Mouse (Mus musculus) heart, embryonic 14.5 days (tissue): Measurements from ENCODE around the gene Eif1. TPM values are rescaled to one million over a fixed set of nuclear protein-coding genes. Genes with fewer than 3 reads are reported as not detected.
A peak's percentile ranks its signal among the peaks of the same experiment; 100 is the strongest.
"Not testable (repeated sequence)": the region's sequence is repeated elsewhere in the genome, so short reads cannot be mapped to it uniquely, and the experiment has no call there.

Experiments used
- ATAC-seq: fragments of 200-750 bp; cut with Nextera tagmentation; 2 replicates; pipeline ENCODE4 v1.8.0; 2017; ENCODE audit warnings: low read depth, moderate TSS enrichment; ENCODE audit not compliant: insufficient number of reproducible peaks, insufficient read depth, low FRiP score
- H3K27ac ChIP-seq, 2 experiments: fragments of 200-500 bp in 1 of 2; fragments of 300-500 bp in 1 of 2; sonication (generic) in 1 of 2; replicated peaks in 1 of 2; 2 replicates each; pipeline ENCODE4 v1.5.1; 2012 to 2014; ENCODE audit warnings: low read depth in 2 of 2, low read length in 2 of 2, control low read depth in 1 of 2, mild to moderate bottlenecking in 1 of 2, mixed read lengths in 1 of 2; ENCODE audit not compliant: control insufficient read depth in 1 of 2, insufficient read depth in 1 of 2
- H3K27me3 ChIP-seq: fragments of 300-500 bp; sonication (generic); 2 replicates; pipeline ENCODE4 v1.6.1; 2014; ENCODE audit warnings: mild to moderate bottlenecking, low read length, control low read depth; ENCODE audit not compliant: control insufficient read depth, insufficient read depth
- H3K36me3 ChIP-seq: fragments of 300-500 bp; sonication (generic); 2 replicates; pipeline ENCODE4 v1.6.1; 2014; ENCODE audit warnings: mild to moderate bottlenecking, control low read depth, low read length, mixed read lengths; ENCODE audit not compliant: control insufficient read depth, insufficient read depth
- H3K4me1 ChIP-seq, 2 experiments: fragments of 200-500 bp in 1 of 2; fragments of 300-500 bp in 1 of 2; sonication (generic) in 1 of 2; 2 replicates each; pipeline ENCODE4 v1.6.1; 2012 to 2014; ENCODE audit warnings: low read length in 2 of 2, control low read depth in 1 of 2, mixed read lengths in 1 of 2; ENCODE audit not compliant: control insufficient read depth in 2 of 2, insufficient read depth in 2 of 2
- H3K4me2 ChIP-seq: fragments of 300-500 bp; sonication (generic); 2 replicates; pipeline ENCODE4 v1.6.1; 2014; ENCODE audit warnings: mild to moderate bottlenecking, low read length
- H3K4me3 ChIP-seq, 2 experiments: fragments of 200-500 bp in 1 of 2; fragments of 300-500 bp in 1 of 2; sonication (generic) in 1 of 2; 2 replicates each; pipeline ENCODE4 v1.5.1; 2012 to 2014; ENCODE audit warnings: low read length in 2 of 2, mild to moderate bottlenecking in 2 of 2, control low read depth in 1 of 2, low read depth in 1 of 2, moderate library complexity in 1 of 2; ENCODE audit not compliant: control insufficient read depth in 1 of 2, insufficient read depth in 1 of 2
- H3K9ac ChIP-seq: fragments of 300-500 bp; sonication (generic); 2 replicates; pipeline ENCODE4 v1.6.1; 2014; ENCODE audit warnings: mild to moderate bottlenecking, low read length
- H3K9me3 ChIP-seq: fragments of 300-500 bp; sonication (generic); 2 replicates; pipeline ENCODE4 v1.6.1; 2016; ENCODE audit warnings: low read length, control low read depth; ENCODE audit not compliant: control insufficient read depth
- WGBS: fragments of 180-500 bp; shearing (Covaris S2); extraction: QIAGEN DNeasy Blood & Tissue Kit; methylation state at CpG from one replicate; pipeline ENCODE4 v1.1.7; 2014; 5-methylcytosine and 5-hydroxymethylcytosine counted together
- polyA plus RNA-seq: library from polyadenylated mRNA; unstranded; fragments of >200 nt; fragmentation: Nextera tagmentation; extraction: Ambion mirVana; gene quantifications from 2 replicates; pipeline ENCODE4 v1.2.1, GENCODE M21; 2014

The Eif1 gene
- polyA plus RNA-seq, 1 experiment from 2014 or later: 1,900 TPM

DNA sequence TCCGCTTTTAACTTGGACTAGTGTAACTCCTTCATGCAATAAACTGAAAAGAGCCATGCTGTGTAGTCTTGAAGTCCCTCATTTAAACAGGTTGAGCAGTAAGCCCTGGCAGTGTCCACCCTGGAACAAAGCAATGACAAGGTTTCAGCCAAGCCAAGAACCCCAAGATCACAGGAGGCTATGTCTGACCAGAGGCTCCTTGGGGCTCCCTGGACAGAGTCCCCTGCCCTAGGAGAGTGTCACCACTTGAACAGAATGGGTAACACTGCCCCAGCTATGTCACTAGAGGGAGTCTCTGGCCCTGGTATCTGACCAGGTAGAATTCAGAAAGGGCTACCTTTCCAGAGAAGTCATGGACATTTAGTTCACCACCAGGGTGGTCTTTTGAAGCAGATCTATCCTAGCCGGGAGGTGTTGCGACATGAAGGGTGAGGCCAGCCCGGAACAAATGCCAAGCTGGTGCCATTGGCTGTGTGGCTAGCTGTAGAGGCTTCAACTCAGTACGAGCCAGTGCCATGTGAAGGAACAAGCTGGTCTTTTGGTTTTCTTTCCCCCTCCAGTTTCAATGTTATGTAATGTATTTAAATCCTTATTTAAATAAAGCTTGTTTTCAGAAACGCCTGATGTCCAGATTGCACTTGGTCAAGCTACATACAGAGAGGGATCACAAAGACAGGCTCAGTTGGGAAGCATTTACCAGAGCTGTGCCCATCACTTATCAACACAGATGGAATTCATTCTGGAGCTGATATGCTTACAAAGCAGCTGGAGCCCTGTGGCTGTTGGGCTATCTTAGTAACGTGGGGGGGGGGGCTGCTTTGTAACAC, 2.0 kb downstream of the Eif1 start:
- WGBS: 76% methylated on average over 7 of the region's 7 CpGs
- Histone ChIP-seq H3K9ac (0 out of 2 replicates have a peak overlapping the region, but pooled peaks have one; percentile 11), H3K4me2 (peak overlapping the region; percentile 18; the same call in 1 of the 2 replicates), H3K36me3 (peaks cover 22% of the 10 kb centered on the region)
- H3K4me3 ChIP-seq, H3K9me3 ChIP-seq, H3K27me3 ChIP-seq, H3K27ac ChIP-seq, ATAC-seq, H3K4me1 ChIP-seq: not testable (repeated sequence)

DNA sequence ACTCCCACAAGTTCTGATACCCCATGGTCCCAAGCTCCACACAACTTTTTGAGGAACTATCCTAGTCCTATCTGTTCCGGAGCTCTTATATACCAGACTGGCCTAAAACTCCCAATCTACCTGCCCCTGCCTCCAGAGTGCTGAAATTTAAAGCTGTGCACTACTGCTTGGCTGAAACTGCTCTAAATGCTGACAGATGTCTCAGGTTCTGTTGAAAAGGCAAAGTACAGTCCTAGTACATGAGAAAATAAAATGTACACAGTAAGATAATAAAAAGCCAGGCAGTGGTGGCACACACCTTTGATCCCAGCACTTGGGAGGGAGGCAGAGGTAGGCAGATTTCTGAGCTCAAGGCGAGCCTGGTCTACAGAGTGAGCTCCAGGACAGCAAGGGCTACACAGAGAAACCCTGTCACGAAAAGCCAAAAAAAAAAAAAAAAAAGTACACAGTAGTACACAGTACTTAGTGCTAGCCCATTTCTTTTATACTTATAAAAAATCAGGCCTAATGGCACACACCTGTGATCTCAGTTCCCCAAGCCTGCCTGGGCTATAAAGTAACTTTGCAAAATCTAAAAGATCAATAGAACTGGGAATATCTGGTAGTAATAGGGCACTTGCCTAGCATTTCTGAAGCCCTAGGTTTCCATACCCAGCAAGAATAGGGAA, 3.0 kb downstream of the Eif1 start:
- Histone ChIP-seq H3K4me1 (peaks cover 6 to 16% of the 10 kb centered on the region in 2 experiments), H3K27me3 (no peaks in the 10 kb centered on the region), H3K27ac (no peak overlapping the region)

DNA sequence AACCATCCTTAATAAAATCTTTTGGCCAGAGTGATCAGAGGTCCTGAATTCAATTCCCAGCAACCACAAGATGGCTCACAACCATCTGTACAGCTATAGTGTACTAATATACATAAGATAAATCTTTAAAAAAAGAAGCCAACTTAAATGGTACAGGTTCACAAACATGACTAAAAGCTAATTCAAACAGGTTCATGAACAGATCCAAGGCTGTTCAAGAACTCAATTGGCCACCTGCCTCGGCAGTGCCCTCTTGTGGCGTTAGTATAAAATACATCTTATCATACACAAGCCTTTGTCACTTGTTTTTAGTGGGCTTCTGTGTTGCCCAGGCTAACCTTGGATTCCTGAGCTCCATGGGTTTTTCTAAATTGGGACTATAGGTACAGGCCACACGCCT, 3.9 kb downstream of the Eif1 start:
- Histone ChIP-seq H3K27ac (no peak overlapping the region), H3K4me1 (peaks cover 6 to 16% of the 10 kb centered on the region in 2 experiments), H3K4me3 (no peak overlapping the region), H3K9ac (no peak overlapping the region), H3K27me3 (no peaks in the 10 kb centered on the region), H3K9me3 (no peaks in the 10 kb centered on the region), H3K36me3 (peaks cover 22% of the 10 kb centered on the region), H3K4me2 (no peak overlapping the region)
- ATAC-seq: no peak
- WGBS: 15% methylated on average over 3 of the region's 3 CpGs

More for the DNA sequence above, 3.0 kb downstream of the Eif1 start:
- Histone ChIP-seq H3K36me3 (peaks cover 22% of the 10 kb centered on the region), H3K9me3 (no peaks in the 10 kb centered on the region), H3K4me2 (no peak overlapping the region), H3K9ac (no peak overlapping the region), H3K4me3 (no peak overlapping the region)
- no peak for ATAC-seq
- WGBS: 63% methylated on average over 3 of the region's 3 CpGs

- Histone ChIP-seq H3K27me3 (no peaks in the 10 kb centered on the region), H3K4me1 (peaks cover 6 to 16% of the 10 kb centered on the region in 2 experiments), H3K9ac (no peak overlapping the region), H3K4me3 (no peak overlapping the region), H3K9me3 (no peaks in the 10 kb centered on the region), H3K4me2 (no peak overlapping the region), H3K27ac (no peak overlapping the region), H3K36me3 (peaks cover 22% of the 10 kb centered on the region)
- ATAC-seq: no peak
- 71% methylated on average over 11 of the region's 11 CpGs for WGBS
Observed at GRCm38 (mm10) chr11:100325062-100325629, 5.5 kb downstream of the Eif1 start.

DNA sequence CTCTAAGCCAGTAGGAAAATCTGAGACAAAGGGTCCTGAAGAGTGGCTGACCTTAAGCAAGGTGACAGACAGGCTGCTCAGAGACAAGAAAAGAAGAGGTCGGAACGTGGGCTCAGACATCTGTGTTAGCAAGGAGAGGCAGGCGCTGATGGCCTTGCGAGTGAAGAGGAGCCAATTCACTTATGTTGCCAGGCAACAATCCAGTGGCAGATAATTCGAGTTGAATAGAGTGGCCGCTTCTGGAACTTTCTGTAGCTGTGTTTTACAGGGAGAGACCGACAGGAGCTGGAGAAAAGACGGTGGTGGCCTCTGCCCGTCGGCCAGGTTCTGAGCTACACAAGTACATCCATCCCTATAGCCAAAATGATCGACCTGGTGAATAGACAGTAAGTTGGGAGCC, 7.6 kb downstream of the Eif1 start:
- Histone ChIP-seq H3K27ac (peak overlapping the region in 1 of 2 experiments; percentile 24; a peak in 1 of 4 replicates), H3K9ac (no peak overlapping the region), H3K9me3 (no peaks in the 10 kb centered on the region), H3K27me3 (no peaks in the 10 kb centered on the region), H3K4me1 (peaks cover 6 to 8% of the 10 kb centered on the region in 2 experiments; a peak in 3 of 4 replicates), H3K4me2 (no peak overlapping the region), H3K4me3 (no peak overlapping the region), H3K36me3 (peaks cover 5% of the 10 kb centered on the region)
- no peak for ATAC-seq
- WGBS: 34% methylated on average over 11 of the region's 11 CpGs

- Histone ChIP-seq H3K27ac (peak overlapping the region in 1 of 2 experiments; percentile 24; a peak in 1 of 4 replicates), H3K27me3 (no peaks in the 10 kb centered on the region), H3K4me3 (no peak overlapping the region), H3K4me2 (no peak overlapping the region), H3K36me3 (peaks cover under 1% of the 10 kb centered on the region), H3K9ac (no peak overlapping the region), H3K4me1 (peaks cover 6 to 8% of the 10 kb centered on the region in 2 experiments; a peak in 3 of 4 replicates), H3K9me3 (no peaks in the 10 kb centered on the region)
- WGBS: 83% methylated on average over 6 of the region's 6 CpGs
- ATAC-seq: no peak
Observed at GRCm38 (mm10) chr11:100327761-100328160, 8.1 kb downstream of the Eif1 start.

GRCm38 (mm10) chr11:100330235-100330634, 10.6 kb downstream of the Eif1 start:
- Histone ChIP-seq H3K36me3 (no peaks in the 10 kb centered on the region), H3K4me3 (no peak overlapping the region), H3K27me3 (no peaks in the 10 kb centered on the region), H3K9ac (no peak overlapping the region), H3K4me1 (peaks cover 6 to 8% of the 10 kb centered on the region in 2 experiments; a peak in 3 of 4 replicates), H3K4me2 (no peak overlapping the region), H3K27ac (no peak overlapping the region), H3K9me3 (no peaks in the 10 kb centered on the region)
- ATAC-seq: no peak
- WGBS: 64% methylated on average over 16 of the region's 16 CpGs
